Mouse (Mus musculus): ENCODE measurements around the gene Six2.

Six2 gene

GRCm38 (mm10) chr17:85688236-85688910, at the start of gene Six2:
Six2 (minus strand) TSS chr17:85688274.
- DNase-seq: no peak

- no peak for DNase-seq
These were observed 49.2 kb upstream of the Six2 start for GRCm38 (mm10) chr17:85737090-85737780.

- DNase-seq: no peak
These were observed 43.3 kb upstream of the Six2 start for GRCm38 (mm10) chr17:85731329-85731728.

- no peak for DNase-seq
These were observed 42.3 kb upstream of the Six2 start for GRCm38 (mm10) chr17:85730231-85731015.

- DNase-seq: no peak
These were observed 40.1 kb upstream of the Six2 start for GRCm38 (mm10) chr17:85728071-85728718.

GRCm38 (mm10) chr17:85725988-85726387, 37.9 kb upstream of the Six2 start:
- DNase-seq: no peak

- DNase-seq: no peak
These were observed 35.1 kb upstream of the Six2 start for GRCm38 (mm10) chr17:85723166-85723565.

- DNase-seq: no peak
These were observed 29.2 kb upstream of the Six2 start for GRCm38 (mm10) chr17:85717266-85717665.

- no peak for DNase-seq
These were observed 27.7 kb upstream of the Six2 start for GRCm38 (mm10) chr17:85715784-85716183.

- DNase-seq: no peak
These were observed 26.3 kb upstream of the Six2 start for GRCm38 (mm10) chr17:85714370-85714769.

- DNase-seq: no peak
These were observed 24.8 kb upstream of the Six2 start for GRCm38 (mm10) chr17:85712874-85713273.

GRCm38 (mm10) chr17:85704369-85705260, 16.5 kb upstream of the Six2 start:
- DNase-seq: no peak

- DNase-seq: no peak
These were observed 12.0 kb upstream of the Six2 start for GRCm38 (mm10) chr17:85700028-85700427.

- DNase-seq: no peak
These were observed 10.6 kb upstream of the Six2 start for GRCm38 (mm10) chr17:85698643-85699042.

GRCm38 (mm10) chr17:85697976-85698375, 9.9 kb upstream of the Six2 start:
- DNase-seq: no peak

- no peak for DNase-seq
These were observed 6.4 kb upstream of the Six2 start for GRCm38 (mm10) chr17:85694499-85694898.

GRCm38 (mm10) chr17:85693101-85693500, 5.0 kb upstream of the Six2 start:
- DNase-seq: no peak

GRCm38 (mm10) chr17:85692594-85692993, 4.5 kb upstream of the Six2 start:
- no peak for DNase-seq

GRCm38 (mm10) chr17:85691701-85692536, 3.8 kb upstream of the Six2 start:
- DNase-seq: no peak

- DNase-seq: no peak
These were observed 2.9 kb upstream of the Six2 start for GRCm38 (mm10) chr17:85690969-85691335.

GRCm38 (mm10) chr17:85690323-85690968, 2.4 kb upstream of the Six2 start:
- DNase-seq: no peak
